Mouse (Mus musculus) testis, postnatal 14 days (tissue): ENCODE results near the gene Eif4a1.
A peak's percentile ranks its signal among the peaks of the same experiment; 100 is the strongest.

Experiments used
- DNase-seq: peaks from one replicate; pipeline ENCODE4 v3.0.0; 2021; ENCODE audit warnings: low spot score

Eif4a1 gene

GRCm38 (mm10) chr11:69679144-69679543 lies 6.9 kb upstream of the Eif4a1 start:
- DNase-seq: no peak

- peak; percentile 75 for DNase-seq
Observed at GRCm38 (mm10) chr11:69671726-69672124, 498 bp downstream of the Eif4a1 start.

GRCm38 (mm10) chr11:69670786-69671725 lies 1.2 kb downstream of the Eif4a1 start:
- DNase-seq: peak; percentile 93

- DNase-seq: no peak
Observed at GRCm38 (mm10) chr11:69666665-69667005, 5.6 kb downstream of the Eif4a1 start.

GRCm38 (mm10) chr11:69665961-69666664 lies 6.1 kb downstream of the Eif4a1 start, which contains the start of gene Cd68:
Gene Cd68, minus strand, starts transcription at chr11:69666153.
- no peak for DNase-seq

GRCm38 (mm10) chr11:69665457-69665960 lies 6.7 kb downstream of the Eif4a1 start:
- no peak for DNase-seq

- no peak for DNase-seq
Observed at GRCm38 (mm10) chr11:69664841-69665240, 7.4 kb downstream of the Eif4a1 start.

GRCm38 (mm10) chr11:69663795-69664194 lies 8.4 kb downstream of the Eif4a1 start:
- DNase-seq: no peak

- DNase-seq: no peak
Observed at GRCm38 (mm10) chr11:69662967-69663671, 9.1 kb downstream of the Eif4a1 start.

- DNase-seq: peak; percentile 95
Observed at GRCm38 (mm10) chr11:69662213-69662966, 9.8 kb downstream of the Eif4a1 start, which contains the start of gene Mpdu1. Gene Mpdu1, minus strand, starts transcription at chr11:69662642.

GRCm38 (mm10) chr11:69661221-69661881 lies 10.9 kb downstream of the Eif4a1 start:
- peak; percentile 67 for DNase-seq

GRCm38 (mm10) chr11:69657462-69657881 lies 14.8 kb downstream of the Eif4a1 start:
- no peak for DNase-seq

GRCm38 (mm10) chr11:69656617-69657461 lies 15.4 kb downstream of the Eif4a1 start:
- DNase-seq: no peak

GRCm38 (mm10) chr11:69656065-69656455 lies 16.2 kb downstream of the Eif4a1 start:
- no peak for DNase-seq

GRCm38 (mm10) chr11:69655264-69656064 lies 16.8 kb downstream of the Eif4a1 start, which contains the start of gene Sox15:
Gene Sox15, plus strand, starts transcription at chr11:69655314.
- DNase-seq: peak; percentile 67

- peak; percentile 36 for DNase-seq
Observed at GRCm38 (mm10) chr11:69654760-69655159, 17.5 kb downstream of the Eif4a1 start.

GRCm38 (mm10) chr11:69653399-69653798 lies 18.8 kb downstream of the Eif4a1 start:
- DNase-seq: no peak

GRCm38 (mm10) chr11:69645860-69646259 lies 26.4 kb downstream of the Eif4a1 start:
- no peak for DNase-seq

GRCm38 (mm10) chr11:69635471-69635870 lies 36.8 kb downstream of the Eif4a1 start:
- no peak for DNase-seq
